Mouse (Mus musculus): ENCODE results near the gene Kdm2b.

The Kdm2b gene

DNA sequence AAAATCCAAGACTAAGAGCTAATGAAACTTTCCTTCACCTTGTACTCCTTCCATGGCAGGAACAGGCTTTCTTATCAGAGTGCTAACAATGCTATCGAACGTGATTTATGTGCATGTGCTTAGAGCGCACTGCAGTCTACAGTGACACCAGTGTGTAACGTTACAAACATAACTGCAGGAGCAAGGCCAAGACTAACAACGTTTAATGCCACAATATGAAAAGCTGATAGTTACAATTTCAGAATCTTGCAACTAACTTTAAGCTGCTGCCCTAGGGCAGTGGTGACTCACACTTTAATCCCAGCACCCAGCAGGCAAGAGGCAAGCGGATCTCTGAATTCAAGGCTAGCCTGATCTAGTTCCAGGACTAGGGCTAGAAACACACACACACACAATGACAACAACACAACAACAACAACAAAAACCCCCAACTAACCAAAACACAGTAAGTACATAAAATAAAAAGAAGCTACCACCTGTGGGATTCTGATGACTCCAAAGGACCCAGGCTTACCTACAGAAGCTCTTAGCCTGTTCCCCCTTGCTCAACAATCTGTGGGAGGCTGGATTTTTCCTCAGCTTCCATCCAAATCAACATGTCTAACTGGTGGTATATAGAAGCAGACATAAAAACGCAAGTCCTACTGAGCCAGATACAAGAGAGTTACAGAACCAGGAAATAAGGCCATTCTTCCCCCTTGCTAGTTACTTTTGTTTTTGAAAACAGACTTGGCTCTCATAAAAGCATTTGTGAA is 104.9 kb downstream of the Kdm2b start:
- in situ Hi-C loops (cut with MboI; ENCODE audit: low pct_unique_long_range_greater_than_20kb in 1 of 2, low sequenced_read_pairs in 2 of 2, unreplicated experiment in 1 of 2) = no loop called here

- in situ Hi-C loops (cut with MboI; ENCODE audit: low pct_unique_long_range_greater_than_20kb in 1 of 2, low sequenced_read_pairs in 2 of 2, unreplicated experiment in 1 of 2) = no loop called here
Measured at GRCm38 (mm10) chr5:122883652-122884235, 105.9 kb downstream of the Kdm2b start.

DNA sequence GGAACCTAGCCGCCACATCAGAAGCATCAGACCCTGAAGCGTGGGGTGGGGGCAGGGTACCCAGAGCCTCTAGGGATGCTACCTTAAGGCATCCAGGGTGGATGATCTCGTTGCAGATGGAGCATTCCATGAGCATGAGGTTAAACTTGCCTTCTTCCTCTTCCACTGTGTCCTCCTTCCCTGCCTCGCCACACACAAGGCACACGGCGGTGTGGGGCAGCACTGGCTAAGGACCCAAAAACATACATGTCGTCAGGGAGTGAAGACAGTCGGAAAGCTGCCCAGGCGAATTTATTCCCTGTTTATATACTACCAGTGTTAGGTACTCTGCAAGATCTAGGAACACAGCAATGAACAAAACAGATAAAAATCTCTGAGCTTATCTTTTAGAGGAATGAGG is 106.4 kb downstream of the Kdm2b start:
- in situ Hi-C loops (cut with MboI; ENCODE audit: low pct_unique_long_range_greater_than_20kb in 1 of 2, low sequenced_read_pairs in 2 of 2, unreplicated experiment in 1 of 2) = no loop called here

GRCm38 (mm10) chr5:122882256-122883050 is 107.2 kb downstream of the Kdm2b start:
- in situ Hi-C loops (cut with MboI; ENCODE audit: low pct_unique_long_range_greater_than_20kb in 1 of 2, low sequenced_read_pairs in 2 of 2, unreplicated experiment in 1 of 2) = no loop called here

GRCm38 (mm10) chr5:122881313-122881712 is 108.3 kb downstream of the Kdm2b start:
- in situ Hi-C loops (cut with MboI; ENCODE audit: low pct_unique_long_range_greater_than_20kb in 1 of 2, low sequenced_read_pairs in 2 of 2, unreplicated experiment in 1 of 2) = no loop called here

- in situ Hi-C loops (cut with MboI; ENCODE audit: low pct_unique_long_range_greater_than_20kb in 1 of 2, low sequenced_read_pairs in 2 of 2, unreplicated experiment in 1 of 2) = no loop called here
Measured at GRCm38 (mm10) chr5:122880241-122880980, 109.2 kb downstream of the Kdm2b start.

DNA sequence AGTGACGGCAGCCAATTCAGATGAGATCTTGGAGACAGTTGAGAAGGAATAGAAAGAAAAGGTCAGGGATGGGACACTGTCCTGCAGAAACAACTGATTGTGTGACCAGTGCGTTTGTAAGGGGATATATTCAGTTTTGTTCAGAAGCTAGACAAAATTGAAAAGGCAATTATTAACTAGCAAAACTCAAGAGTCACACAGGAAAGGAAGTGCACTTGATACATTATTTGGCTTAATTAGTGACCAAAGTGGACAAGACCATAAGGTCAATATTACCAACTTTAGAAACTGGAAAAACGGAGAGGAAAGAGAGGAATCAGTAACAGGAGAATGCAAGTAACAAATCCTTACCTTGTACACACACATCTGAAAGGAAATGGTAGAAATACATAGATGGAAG is 113.0 kb downstream of the Kdm2b start:
- in situ Hi-C loops (cut with MboI; ENCODE audit: low pct_unique_long_range_greater_than_20kb in 1 of 2, low sequenced_read_pairs in 2 of 2, unreplicated experiment in 1 of 2) = no loop called here

- in situ Hi-C loops (cut with MboI; ENCODE audit: low pct_unique_long_range_greater_than_20kb in 1 of 2, low sequenced_read_pairs in 2 of 2, unreplicated experiment in 1 of 2) = no loop called here
Measured at GRCm38 (mm10) chr5:122874359-122874758, 115.3 kb downstream of the Kdm2b start.

DNA sequence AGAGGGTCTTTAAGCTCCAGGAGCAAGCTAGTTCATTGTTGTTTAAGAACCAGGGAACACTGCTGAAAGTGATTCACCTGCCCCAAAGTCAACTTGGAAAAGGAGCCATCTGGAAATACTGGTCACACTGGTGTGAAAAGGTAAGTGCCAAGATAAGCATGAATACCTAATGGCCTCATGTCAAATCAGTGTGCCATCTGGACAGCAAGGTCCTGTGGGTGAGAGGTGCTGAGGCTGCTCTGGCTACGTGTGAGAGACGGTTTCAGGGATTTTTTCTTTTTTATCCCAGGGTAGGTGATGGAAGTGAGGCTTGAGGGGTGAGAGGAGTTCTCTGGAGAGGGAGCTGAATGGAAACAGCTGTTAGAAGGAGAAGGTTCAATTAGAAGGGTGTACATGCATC is 116.0 kb downstream of the Kdm2b start:
- in situ Hi-C loops (cut with MboI; ENCODE audit: low pct_unique_long_range_greater_than_20kb in 1 of 2, low sequenced_read_pairs in 2 of 2, unreplicated experiment in 1 of 2) = no loop called here

DNA sequence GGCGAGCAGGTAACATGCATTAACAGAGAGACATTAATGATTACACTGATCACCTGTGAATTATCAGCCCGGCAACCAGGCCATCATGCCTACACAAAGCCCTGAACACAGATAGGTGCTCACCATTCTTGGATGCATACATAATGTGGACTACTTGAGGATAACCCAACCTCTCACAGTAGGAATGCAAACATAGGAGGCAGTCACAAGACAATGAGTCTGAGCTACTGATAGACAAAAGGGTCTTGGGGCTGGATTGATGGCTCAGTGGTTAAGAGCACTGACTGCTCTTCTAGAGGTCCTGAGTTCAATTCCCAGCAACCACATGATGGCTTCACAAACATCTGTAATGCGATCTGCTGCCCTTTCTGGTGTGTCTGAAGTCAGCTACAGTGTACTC is 117.0 kb downstream of the Kdm2b start:
- in situ Hi-C loops (cut with MboI; ENCODE audit: low pct_unique_long_range_greater_than_20kb in 1 of 2, low sequenced_read_pairs in 2 of 2, unreplicated experiment in 1 of 2) = no loop called here

GRCm38 (mm10) chr5:122863053-122863452 is 126.6 kb downstream of the Kdm2b start:
- in situ Hi-C loops (cut with MboI; ENCODE audit: low pct_unique_long_range_greater_than_20kb in 1 of 2, low sequenced_read_pairs in 2 of 2, unreplicated experiment in 1 of 2) = no loop called here

DNA sequence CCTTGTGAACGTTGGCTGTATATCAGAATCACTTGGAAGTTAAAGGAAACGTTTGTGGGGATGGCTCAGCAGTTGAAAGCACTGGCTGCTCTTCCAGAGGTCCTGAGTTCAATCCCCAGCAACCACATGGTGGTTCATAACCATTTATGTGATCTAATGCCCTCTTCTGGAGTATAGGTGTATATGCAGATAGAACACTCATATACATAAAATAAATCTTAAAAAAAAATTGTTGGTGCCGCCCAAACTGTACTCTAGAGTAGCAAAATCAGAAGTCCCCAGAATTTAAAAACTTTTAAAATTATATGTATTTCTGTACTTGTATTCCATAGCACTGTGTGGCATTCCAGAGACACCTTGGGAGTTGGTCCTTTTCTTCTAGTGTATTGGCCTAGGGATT is 133.8 kb downstream of the Kdm2b start:
- in situ Hi-C loops (cut with MboI; ENCODE audit: low pct_unique_long_range_greater_than_20kb in 1 of 2, low sequenced_read_pairs in 2 of 2, unreplicated experiment in 1 of 2) = no loop called here

DNA sequence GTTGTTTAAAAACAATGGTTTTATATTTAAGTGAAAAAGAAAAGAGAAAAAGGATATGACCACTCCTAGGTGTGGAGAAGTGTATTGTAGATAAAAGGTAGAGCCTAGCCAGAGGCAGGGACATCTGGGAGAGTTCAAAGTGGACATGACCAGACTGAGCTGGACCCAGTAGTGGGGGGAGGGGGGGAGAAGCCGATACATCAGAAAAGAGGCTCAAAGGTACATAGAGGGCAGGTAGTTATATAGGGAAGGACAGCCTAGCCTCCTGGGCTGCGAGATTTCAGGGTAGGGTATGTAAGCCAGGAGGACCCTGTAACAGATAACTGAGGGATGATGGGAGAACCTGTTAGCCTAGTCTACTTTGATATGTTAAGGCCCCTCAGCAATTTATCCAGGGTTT is 137.0 kb downstream of the Kdm2b start:
- in situ Hi-C loops (cut with MboI; ENCODE audit: low pct_unique_long_range_greater_than_20kb in 1 of 2, low sequenced_read_pairs in 2 of 2, unreplicated experiment in 1 of 2) = no loop called here

DNA sequence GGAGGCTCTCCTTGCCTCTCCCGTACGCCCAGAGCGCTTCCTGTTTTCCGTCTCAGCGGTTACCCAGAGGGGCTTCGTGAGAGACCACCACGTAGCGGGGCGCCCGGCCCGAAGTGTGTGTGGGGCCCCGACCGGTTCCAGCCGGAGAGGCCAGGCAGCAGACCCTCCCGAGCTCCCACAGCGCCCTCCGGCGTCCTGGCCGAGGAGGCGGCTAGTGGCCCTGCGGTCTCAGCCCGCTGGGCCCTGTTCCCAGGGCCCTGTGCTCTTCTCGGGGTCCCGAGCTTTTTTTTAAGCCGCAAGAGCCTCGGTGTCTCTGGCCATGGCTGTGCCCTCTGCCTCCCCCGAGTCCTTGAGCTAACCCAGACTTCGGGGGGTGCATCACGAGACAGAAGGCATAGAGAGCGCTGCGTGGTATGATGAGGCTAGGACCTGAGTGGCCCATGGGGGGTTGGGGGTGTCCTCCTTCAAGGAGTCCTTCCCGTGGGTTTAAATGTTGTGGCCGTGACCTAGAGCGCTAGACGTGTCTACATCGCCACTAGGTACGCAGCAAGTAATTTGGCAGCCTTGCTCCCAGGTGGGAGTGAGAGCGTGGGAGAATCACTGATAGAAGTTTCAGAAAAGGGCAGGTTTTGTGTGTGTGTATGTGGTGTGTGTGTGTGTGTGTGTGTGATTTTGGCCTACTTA is 139.2 kb downstream of the Kdm2b start:
- in situ Hi-C loops (cut with MboI; ENCODE audit: low pct_unique_long_range_greater_than_20kb in 1 of 2, low sequenced_read_pairs in 2 of 2, unreplicated experiment in 1 of 2) = no loop called here

- in situ Hi-C loops (cut with MboI; ENCODE audit: low pct_unique_long_range_greater_than_20kb in 1 of 2, low sequenced_read_pairs in 2 of 2, unreplicated experiment in 1 of 2) = no loop called here
Measured at GRCm38 (mm10) chr5:122849521-122850318, 139.9 kb downstream of the Kdm2b start, which contains the start of gene Rnf34. TSS of gene Rnf34 (plus strand) at chr5:122850048.

GRCm38 (mm10) chr5:122843799-122844198 is 145.8 kb downstream of the Kdm2b start:
- in situ Hi-C loops (cut with MboI; ENCODE audit: low pct_unique_long_range_greater_than_20kb in 1 of 2, low sequenced_read_pairs in 2 of 2, unreplicated experiment in 1 of 2) = no loop called here

DNA sequence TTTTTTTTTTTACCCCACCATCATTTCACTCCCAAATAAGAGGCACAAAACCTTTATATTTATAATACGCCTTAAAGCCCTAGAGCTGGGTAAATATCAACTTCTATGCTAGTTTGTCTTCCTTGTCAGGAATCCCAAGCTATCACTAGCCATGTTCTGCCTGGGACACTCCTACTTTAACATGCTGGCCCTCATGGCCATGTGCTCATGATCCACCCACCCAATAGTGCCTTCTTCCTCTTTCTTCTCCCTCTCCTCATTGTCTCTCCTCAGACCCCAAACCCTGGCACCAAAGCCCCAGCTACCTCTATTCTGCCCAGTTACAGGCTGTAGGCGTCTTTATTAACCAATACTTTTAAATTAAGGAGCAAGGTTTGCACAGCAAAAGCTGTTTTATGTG is 148.5 kb downstream of the Kdm2b start:
- in situ Hi-C loops (cut with MboI; ENCODE audit: low pct_unique_long_range_greater_than_20kb in 1 of 2, low sequenced_read_pairs in 2 of 2, unreplicated experiment in 1 of 2) = no loop called here

- in situ Hi-C loops (cut with MboI; ENCODE audit: low pct_unique_long_range_greater_than_20kb in 1 of 2, low sequenced_read_pairs in 2 of 2, unreplicated experiment in 1 of 2) = no loop called here
Measured at GRCm38 (mm10) chr5:122832996-122833395, 156.6 kb downstream of the Kdm2b start.

Data from mouse embryonic stem cell (cell line).